Mouse (Mus musculus) neutrophil, adult 5-6 weeks (primary cell): ENCODE results near the gene Pfkfb4. TPM values are rescaled to one million over a fixed set of nuclear protein-coding genes. Genes with fewer than 3 reads are reported as not detected.
A peak's percentile ranks its signal among the peaks of the same experiment; 100 is the strongest.

Experiments
- ATAC-seq: fragments of 151-379, 151-347 bp; 2 replicates; pipeline ENCODE4 v1.8.0; 2017; ENCODE audit warnings: mild to moderate bottlenecking, moderate TSS enrichment; ENCODE audit not compliant: insufficient number of reproducible peaks, poor library complexity, low FRiP score, severe bottlenecking; ENCODE audit errors: extremely low read depth
- total RNA-seq: library from RNA; stranded (forward); fragments of 200-1000 nt; gene quantifications from 2 replicates; pipeline ENCODE4 v1.2.3, GENCODE M21; 2017

The Pfkfb4 gene
- total RNA-seq, 1 experiment from 2014 or later, result 147 TPM

DNA sequence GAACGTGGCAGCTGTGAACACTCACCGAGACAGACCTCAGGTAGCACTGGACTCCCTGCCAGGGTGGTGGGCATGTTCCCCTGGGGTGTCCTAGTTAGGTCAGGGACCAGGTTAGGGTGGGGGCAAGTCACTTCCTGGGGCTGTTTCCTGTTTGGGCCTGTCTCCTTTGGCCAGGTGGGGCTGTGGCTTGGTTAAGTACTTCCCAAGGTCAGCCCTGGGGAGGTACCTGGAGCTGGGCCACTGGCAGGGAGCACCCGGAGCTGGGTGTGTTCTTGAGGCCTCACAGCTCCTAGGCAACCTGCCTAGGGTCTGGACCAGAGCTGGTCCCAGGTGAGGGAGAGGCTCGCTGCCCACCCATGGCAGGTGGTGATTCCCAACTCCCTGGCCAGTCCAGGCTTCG is 37.3 kb downstream of the Pfkfb4 start:
- no peak for ATAC-seq

DNA sequence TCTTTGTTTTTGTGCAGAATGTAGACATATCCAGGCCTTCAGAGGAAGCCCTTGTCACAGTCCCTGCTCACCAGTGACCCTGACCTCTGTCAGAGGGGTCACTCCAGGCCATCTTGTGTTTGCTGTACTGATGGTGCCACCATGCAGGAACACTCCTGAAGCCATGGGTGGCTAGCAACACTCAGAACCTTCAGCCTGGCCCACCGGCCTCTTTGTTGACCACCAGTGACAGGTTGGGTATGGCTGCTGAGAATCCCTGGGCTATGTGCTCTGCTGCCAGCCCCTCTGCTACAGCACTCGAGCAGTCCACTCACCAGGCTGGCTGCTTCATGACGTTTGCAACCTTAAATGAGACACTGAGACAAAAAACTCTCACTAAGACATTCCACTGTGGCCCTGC is 38.7 kb downstream of the Pfkfb4 start:
- ATAC-seq, result no peak

DNA sequence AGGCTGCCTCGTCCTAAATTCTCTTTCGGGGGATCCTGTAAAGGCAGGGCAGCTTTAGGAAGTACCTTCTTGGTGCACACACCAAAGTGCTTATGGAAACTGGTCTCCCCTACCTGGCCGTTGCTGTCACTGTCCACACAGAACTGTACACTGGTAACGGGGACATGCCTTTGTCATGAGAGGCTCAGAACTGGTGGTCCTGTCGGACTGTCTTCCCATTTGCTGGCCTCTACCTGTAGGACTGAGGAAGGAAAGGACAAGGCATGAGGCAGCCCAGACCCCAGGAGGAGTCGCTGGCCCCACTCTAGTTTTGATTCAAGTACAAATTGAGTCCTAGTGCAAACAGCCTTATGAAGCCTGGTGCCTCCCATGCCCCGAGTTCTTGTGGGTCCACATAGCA is 39.4 kb downstream of the Pfkfb4 start:
- no peak for ATAC-seq

DNA sequence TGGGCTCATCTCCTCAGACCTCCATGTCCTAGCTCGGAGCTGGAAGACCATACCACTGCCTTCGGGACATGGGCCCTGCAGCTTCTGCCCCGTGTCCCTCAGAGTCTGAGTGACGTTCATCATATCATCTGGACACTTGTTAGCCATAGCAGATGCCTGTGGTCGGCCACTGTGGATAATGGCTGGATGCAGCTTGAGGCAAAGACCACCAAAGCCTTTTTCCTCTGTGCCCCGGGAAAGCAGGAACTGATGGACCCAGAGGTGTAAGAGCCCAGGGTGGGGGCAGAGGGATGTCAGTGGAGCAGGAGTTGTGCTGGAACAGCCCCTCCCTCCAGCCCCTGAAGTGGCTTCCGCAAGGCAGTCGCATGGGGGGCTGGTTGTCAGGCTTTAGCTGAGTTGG is 40.1 kb downstream of the Pfkfb4 start:
- ATAC-seq, result no peak

DNA sequence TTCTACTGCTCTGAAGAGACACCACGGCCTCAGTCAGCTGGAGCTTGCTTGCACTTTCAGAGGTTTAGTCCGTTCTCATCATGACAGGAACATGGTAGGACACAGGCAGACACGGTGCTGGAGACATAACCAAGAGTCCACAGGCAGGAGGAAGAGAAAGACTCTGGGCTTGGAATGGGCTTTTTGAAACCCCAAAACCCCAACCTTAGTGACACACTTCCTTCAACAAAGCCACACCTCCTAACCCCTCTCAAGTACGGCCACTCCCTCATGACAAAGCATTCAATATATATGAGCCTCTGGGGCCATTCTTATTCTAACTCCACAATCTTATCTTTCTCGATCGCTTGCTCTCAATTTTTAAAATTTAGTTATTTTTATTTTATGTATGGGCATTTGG is 40.9 kb downstream of the Pfkfb4 start:
- 0 out of 2 replicates have a peak, but pooled peaks have one; percentile 35 for ATAC-seq

DNA sequence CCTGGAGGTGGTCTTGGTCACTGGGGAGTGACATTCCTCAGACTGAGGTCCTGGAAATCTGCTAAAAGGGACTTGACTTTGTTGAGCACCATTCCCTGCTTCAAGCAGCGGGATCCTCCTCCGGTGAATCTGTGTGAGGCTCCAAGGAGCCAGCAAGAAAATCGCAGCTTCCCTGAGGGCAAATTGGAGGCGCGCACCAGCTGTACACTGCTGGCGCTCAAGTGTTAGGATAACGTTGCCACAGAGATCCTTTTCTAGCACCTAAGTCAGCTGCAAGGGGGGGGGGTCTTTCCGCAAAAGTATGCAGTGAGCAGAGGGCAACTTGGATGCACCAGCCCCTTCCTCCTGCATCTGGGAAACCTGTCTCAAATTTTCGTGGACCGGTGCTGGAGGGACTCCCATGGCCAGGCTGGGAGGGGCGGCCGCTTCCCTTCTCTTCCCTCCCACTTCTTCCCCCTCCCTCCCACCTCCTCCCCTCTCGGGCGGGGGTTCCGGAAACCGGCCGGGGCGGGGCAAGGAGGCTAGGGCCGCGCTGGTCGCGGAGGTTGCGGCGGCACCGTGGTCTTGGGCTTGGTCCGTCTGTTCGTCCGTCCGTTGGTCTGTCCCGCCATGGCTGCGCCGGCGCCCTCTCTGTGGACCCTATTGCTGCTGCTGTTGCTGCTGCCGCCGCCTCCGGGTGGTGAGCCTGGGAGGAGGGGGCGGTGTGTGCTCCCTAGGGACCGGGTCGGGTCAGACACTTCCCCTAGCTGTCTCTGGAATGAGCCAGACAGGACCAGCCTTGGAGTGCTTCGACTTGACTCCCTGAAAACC is 46.7 kb downstream of the Pfkfb4 start, which contains the start of gene Shisa5:
TSS of gene Shisa5 (plus strand) at position 480 of the 810 bp plus-strand sequence.
- ATAC-seq, result peak; percentile 77

DNA sequence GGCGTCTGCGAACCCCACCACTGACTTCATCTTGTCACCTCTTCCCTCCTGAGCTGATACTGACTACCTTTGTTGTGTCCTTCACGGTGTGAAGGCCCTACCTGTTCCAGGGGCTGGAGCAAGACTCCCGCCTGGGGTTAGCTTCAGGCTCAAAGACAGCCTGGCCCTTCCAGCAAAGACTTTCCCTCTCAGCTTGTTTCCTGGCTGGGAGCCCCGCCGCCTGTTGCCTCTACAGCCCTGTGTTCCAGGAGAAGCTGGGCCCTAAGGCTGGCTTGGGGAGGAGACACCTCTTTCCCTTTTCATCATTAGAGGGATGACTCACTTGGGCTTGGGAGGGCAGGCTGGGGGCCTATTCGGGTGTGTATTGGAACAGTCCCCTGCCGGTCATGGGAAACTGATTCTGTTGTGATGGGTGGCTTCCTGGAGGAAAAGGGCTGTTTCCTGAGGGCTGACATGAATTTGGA is 47.4 kb downstream of the Pfkfb4 start:
- ATAC-seq, result peak; percentile 37; the same call in 1 of the 2 replicates

DNA sequence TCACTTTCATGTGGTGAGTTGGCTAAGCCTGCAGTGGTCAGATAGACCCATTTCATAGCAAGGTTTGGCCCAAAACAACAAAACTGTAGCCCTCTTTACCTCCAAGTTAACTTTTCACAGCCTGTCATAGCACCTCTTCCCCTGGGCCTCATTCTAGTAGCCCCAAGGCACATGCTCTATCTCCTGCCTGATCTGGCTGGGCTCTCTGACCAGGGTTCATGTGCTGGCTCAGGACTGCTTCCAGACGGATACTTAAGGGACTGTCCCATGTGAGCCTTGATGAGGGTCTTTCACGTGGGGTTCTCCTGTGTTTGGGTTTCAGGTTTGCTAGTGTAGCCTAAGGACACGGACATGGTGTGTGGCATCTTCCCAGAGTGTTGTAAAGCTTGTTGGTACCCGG is 48.1 kb downstream of the Pfkfb4 start:
- ATAC-seq, result no peak

DNA sequence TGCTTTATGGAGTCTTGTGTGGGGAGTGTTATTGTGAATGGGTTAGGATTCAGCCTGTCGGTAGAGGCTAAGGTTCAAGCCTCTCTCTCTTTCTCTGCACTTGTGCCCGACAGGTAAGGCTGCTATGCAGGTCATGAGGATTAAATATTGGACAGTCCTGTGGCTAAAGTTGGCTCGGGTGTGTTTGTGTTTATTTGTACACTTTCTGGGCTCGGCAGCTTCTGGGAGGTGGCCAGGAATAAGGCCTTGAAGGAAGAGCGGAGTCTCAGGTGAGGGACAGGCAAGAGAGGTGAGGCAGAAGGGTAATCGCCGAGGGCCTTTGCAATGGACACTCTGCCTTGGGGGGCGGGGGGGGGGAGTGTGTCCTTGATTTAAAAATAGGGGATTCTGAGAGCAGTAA is 48.6 kb downstream of the Pfkfb4 start:
- ATAC-seq, result no peak

DNA sequence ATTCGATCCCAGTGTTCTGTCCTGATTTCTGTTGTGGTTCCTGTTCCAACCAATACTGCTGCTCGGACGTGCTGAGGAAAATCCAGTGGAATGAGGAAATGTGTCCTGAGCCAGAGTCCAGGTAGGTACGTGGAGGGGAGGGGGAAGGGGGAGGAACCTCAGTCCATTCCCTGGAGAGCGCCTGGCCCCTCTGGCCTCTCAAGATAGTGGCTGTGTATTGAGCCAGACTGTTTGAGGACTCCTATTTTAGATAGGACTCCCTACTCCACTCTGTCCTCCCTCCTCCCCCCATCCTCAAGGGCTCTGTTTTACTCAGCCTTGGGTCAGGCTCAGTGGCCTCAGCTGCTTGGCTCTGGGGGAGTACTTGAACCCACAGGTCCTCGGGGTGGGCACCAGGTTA is 49.3 kb downstream of the Pfkfb4 start:
- ATAC-seq, result no peak

DNA sequence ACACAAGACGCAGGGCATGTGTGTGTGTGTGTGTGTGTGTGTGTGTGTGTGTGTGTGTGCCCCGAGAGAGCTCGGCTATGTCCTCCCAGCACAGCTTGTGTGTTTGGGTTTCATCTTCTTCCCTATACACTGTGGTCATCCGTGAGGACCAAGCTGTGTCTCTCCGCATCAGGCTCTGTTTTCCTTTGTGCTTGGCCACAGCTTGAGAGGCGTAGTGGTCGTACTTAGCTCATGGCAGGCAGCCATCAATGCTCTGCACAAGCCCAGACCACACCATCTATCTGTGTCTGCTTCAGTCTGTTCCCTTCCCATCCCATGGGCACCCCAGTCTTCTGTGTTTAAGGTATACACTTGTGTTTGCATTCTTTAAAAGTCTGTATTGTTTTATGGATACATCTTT is 49.8 kb downstream of the Pfkfb4 start:
- no peak for ATAC-seq

DNA sequence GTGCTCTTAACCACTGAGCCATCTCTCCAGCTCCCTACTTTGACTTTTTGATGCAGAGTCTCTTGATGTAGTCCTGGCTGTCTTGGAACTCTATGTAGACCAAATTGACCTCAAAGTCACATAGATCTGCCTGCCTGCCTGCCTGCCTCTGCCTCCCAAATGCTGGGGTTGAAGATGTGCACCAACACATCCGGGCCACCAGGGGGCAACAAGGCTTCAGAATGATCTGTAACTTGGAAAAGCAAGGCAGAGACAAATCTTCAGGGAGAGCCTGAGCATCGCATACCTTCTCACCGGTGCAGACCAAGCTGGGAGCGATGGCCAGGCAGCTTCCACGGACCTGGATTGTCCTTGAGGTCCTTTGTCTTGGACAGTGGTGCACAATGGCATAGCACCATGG is 54.7 kb downstream of the Pfkfb4 start:
- ATAC-seq, result peak; percentile 75

DNA sequence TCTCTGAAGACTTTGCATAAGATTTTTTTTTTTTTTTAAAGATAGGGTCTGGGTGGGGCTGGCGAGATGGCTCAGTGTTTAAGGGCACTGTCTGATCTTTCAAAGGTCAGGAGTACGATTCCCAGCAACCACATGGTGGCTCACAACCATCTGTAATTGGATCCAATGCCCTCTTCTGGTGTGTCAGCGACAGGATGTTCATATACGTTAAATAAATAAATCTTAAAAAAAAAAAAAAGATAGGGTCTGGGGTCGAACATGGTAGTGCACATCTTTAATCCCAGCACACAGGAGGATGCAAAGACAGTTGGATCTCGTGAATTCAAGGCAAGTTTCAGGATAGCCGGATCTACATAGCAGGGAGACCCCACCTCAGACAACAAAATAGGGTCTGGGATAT is 57.7 kb downstream of the Pfkfb4 start:
- no peak for ATAC-seq

DNA sequence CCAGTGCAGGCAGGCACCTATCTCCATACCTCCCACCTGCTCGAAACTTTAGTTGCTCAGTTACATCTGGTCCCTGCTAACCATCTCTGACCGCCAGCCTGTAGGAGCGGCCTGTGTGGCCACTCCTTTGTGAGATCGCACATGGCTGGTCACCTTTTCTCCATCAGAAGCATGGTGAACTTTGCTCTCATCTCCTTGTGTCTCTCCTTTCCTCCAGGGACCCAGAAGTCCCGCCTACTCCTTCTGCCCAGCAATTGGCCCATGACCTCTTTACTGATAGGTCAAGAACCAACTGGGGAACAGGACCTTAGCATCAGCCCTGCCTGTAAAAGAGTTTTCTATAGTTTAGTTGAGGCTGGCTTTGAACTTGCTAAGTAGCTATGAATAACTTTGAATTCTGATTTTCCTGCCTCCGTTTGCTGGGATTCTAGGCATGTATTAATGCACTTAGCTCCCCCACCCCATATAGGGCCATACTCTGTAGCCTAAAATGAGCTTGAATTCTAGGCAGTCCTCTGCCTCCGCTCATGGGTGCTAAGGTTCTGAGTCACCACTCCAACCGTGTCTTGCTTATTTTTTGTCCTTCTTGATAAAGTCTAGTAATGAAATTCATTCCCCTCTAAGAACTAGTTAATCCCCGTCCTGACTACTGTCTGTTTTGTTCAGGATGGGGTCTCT is 58.6 kb downstream of the Pfkfb4 start:
- ATAC-seq, result no peak

DNA sequence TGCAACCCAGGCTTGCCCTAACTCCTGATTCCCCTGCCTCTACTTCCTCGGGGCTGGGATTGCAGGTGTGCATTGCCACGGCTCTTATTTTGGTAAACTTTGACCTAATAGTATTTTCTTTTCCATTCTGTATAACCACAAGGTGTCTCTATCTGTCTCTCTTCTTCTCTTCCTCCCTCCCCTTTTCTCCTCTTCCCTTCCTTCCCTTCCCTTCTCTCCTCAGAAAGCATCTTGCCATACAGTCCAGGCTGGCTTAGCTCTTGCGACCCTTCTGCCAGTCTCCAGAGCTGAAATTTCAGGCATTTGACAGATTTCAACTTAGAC is 59.1 kb downstream of the Pfkfb4 start:
- no peak for ATAC-seq

DNA sequence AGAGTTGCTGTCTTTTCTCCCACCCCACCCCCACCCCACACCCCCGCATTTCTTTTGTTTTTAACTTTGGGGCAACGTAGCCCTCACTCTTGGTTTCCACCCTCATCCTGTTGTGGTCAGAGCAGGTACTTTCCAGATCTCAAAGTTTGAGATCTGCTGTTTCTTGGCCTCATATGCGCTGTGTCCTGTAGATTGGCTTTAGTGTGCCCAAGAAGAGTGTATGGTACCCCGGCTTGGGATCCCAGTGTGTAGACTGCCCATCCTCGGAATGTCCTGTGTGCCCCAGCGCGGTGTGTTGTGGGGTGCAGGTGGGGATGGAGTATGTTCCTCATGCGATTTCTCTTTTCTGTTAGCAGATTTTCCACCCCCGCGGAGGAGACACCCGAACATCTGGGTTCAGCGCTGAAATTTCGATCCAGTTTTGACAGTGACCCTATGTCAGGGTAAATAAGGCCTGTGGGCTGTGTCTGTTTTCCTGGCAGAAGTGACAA is 59.5 kb downstream of the Pfkfb4 start:
- ATAC-seq, result peak; percentile 34

DNA sequence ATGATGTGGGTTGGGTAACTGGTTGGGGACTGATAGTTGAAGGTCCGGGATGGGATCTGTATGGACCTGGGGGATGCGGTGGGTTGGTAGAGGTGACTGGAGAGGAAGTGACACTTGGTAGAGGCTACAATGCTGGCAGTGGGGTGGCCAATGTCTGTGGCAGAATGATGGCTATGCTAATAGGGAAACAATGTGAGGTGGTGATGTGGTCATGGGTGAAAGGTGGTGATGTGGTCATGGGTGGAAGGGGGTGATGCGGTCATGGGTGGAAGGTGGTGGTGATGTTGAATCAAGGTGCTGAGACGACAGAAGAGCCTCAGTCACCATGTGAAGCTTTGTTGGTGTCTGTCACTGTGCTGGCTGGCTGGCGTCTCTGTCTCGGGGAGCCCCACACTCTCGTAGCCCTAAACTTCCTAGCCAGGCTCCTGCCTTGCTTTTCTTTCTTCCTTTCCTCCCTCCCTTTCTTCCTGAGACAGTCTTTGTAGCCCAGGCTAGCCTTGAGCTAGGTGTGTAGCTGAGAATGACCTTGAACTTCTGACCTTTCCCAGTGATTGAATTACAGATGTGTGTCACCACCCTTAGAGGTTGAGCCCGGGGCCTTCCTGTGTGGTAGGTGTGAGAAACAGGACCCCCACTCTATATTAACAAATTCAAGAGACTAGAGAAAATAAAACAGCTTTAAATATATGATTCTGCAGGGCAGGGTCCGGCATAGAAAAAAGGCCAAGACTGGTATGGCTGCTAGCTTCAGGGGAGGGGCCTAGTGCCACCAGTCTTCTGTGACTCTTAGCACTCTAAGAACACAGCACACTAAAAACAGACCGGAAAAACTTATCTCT is 60.3 kb downstream of the Pfkfb4 start:
- peak; percentile 72 for ATAC-seq

DNA sequence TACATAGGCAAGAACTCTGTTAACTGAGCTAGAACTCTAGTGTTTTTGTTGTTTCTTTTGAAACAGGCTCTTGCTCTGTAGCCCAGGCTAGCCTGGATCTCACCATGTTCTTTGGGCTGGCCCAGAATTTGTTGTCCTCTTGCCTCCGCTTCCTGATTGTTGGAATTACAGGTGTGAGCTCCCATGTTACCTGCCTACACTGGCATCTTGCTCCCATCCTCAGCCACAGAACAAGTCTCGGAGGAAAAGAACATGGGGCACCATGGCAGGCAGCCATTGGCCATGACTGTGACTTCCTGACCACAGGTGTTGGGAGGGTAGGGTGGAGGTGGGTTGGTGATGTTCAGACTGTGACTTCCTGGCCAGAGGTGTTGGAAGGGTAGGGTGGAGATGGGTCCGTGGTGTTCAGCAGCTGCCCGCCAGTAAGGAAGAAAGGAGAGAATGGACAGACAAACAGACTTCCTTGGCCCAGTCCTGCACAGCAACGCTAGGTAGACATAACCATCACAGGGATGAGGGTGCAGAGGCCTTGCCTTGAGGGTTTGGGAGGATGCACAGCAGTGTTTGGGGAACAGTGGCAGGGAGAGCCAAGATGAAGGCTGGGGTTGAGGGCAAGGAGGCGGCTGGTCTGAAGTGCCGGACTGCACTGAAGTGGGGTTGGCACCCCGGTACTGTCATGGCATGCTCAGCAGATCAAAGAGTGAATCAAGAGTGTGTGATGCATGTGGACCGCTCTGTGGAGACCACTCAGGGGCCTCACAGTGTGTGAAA is 61.1 kb downstream of the Pfkfb4 start:
- ATAC-seq, result no peak

DNA sequence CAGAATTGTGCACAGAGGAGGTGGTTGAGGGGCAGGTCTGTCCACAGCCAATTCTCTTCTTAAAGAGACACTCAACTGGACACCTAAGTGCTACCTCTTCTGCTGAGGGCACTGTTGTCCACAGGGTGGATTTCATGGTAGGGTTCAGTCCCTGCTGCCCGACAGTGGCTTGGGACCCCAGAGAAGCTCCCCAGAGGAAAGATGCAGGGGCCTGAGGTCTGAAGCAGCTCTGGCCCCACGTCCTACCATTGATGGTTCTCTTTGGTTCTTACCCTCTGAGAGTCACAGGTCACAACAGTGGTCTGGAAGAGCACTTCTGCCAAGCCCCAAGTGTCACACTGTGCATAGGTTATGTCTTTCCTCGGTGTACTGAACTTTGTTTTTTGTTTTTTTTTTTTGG is 61.8 kb downstream of the Pfkfb4 start:
- ATAC-seq, result no peak
